Mouse (Mus musculus): ENCODE data around the gene Dmac1. TPM values are rescaled to one million over a fixed set of nuclear protein-coding genes. Genes with fewer than 3 reads are reported as not detected.
"Not testable (repeated sequence)": the region's sequence is repeated elsewhere in the genome, so short reads cannot be mapped to it uniquely, and the experiment has no call there.

The Dmac1 gene
- polyA plus RNA-seq, 1 experiment from 2014 or later, result 90.7 TPM

DNA sequence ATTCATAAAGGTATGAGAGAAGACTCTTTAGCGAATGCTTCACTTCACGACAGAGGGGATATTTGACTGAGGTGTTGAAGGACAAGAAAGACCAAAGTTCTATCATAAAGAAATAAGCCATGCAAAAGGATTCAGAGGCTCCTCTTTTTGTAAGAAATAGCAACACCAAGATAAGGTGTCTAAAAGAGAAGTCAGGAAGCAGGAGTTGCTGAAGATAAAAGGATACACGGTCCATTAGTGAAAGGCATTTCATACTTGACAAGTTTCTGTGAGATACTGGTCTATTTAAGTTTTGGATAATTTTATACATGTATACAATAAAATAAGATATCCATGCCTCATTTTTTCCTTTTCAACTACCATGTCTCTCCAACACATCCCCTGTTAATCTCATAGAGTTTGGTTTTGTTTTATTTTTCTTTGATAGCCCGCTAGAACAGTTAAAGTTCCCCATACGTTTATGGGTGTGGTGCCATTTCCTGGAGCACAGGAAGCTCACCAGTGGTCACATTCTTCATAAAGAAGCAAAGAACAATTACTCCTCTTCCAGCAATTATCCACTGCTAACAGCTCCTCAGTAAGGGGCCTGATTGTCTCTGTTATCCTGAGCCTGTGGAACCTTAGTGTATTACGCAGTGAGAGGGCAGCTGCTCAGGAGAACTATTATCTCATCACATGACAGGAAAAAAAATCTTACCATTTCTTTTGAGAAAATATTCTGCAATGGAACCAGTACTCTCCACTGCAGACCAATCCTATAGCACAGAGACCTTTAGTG is 11.1 kb downstream of the Dmac1 start:
- H3K4me1 ChIP-seq, result no peaks in the 10 kb centered on the region
- H3K9me3 ChIP-seq, result no peaks in the 10 kb centered on the region
- no peak overlapping the region for H3K9ac ChIP-seq
- H3K4me3 ChIP-seq, result no peak overlapping the region
- H3K27ac ChIP-seq (replicated peaks), result 0 out of 2 replicates have a peak overlapping the region, but pooled peaks have one; percentile 12
- H3K27me3 ChIP-seq (replicated peaks), result no peaks in the 10 kb centered on the region
- H3K4me2 ChIP-seq, result no peak overlapping the region
- WGBS, result 50% methylated on average over 6 of the region's 6 CpGs
- H3K36me3 ChIP-seq, result peaks cover under 1% of the 10 kb centered on the region; the same call in 1 of the 2 replicates
- no peak for ATAC-seq (ENCODE audit: extremely low read depth, insufficient number of reproducible peaks, low FRiP score, low TSS enrichment)

DNA sequence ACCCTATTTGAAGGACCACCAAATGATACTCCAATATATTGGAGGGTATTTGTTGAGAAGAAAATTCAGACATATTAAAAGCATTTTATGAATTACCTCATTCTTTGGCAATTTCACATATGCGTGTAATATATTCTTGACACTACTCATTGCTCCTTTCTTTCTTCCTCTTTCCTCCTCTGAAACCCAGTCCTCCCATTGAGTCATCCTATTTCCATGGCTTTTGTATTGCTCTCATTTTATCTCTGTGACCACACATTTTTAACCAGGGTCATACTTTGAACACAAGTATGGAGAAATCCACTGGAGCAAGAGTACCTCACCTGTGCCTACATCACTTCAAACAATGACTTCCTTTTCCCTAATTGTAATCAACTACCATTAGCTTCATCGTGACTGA is 13.9 kb downstream of the Dmac1 start:
- no peaks in the 10 kb centered on the region for H3K9me3 ChIP-seq
- no peak overlapping the region for H3K27ac ChIP-seq (replicated peaks)
- H3K4me1 ChIP-seq, result no peaks in the 10 kb centered on the region
- H3K4me2 ChIP-seq, result no peak overlapping the region
- no peak overlapping the region for H3K9ac ChIP-seq
- no peak for ATAC-seq (ENCODE audit: extremely low read depth, insufficient number of reproducible peaks, low FRiP score, low TSS enrichment)
- no peak overlapping the region for H3K4me3 ChIP-seq
- no peaks in the 10 kb centered on the region for H3K36me3 ChIP-seq
- WGBS, result 77% methylated on average over 2 of the region's 2 CpGs
- no peaks in the 10 kb centered on the region for H3K27me3 ChIP-seq (replicated peaks)

DNA sequence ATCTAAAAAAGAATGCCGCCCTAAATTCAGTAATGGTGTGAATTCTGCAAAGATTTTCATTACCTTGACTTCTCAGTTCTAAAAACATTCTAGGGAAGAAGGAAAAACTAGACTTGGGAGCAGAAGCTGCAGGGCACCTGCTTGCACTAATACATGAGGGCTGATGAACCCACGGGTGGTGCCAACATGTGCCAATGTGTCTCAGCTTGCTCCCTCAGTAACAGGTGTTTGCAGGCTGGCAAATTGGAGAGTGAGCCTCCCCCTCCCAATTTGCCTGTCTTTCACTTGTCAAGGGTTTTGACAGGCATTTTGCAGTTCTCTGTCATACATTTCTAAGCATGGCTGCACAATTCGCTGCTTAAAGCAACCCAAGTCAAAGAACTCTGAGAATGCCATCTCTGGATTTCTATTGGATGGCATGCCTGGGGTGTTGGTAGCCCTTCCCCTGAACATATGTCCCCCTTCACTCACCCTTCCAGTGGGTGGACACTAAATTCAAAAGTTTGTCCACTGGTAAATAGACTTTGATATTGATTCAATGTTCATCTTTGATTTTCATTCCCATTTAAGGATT is 14.5 kb downstream of the Dmac1 start:
- H3K4me3 ChIP-seq, result no peak overlapping the region
- 75% methylated on average over 3 of the region's 3 CpGs for WGBS
- H3K36me3 ChIP-seq, result no peaks in the 10 kb centered on the region
- no peak overlapping the region for H3K9ac ChIP-seq
- H3K27me3 ChIP-seq (replicated peaks), result no peaks in the 10 kb centered on the region
- ATAC-seq (ENCODE audit: extremely low read depth, insufficient number of reproducible peaks, low FRiP score, low TSS enrichment), result no peak
- no peaks in the 10 kb centered on the region for H3K9me3 ChIP-seq
- H3K4me1 ChIP-seq, result no peaks in the 10 kb centered on the region
- H3K27ac ChIP-seq (replicated peaks), result no peak overlapping the region
- H3K4me2 ChIP-seq, result no peak overlapping the region

DNA sequence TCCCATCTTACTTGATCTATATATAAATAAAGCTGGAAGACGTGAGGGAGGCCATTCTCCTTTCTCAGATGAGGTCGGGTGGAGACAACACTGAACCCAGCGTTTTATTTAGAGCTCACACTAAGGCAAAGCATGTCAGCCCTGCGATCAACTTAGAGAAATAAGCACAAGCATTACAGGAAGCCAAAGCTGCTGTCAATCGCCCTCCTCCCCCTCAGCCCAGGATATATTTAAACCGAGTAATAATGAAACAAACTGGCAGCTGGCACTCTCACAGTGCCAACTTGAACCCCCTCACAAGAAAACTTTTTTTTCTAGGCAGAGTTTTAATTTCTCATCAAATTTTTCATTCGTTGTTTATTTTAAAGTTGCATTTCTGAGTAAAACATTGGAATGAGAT is 15.7 kb downstream of the Dmac1 start:
- Histone ChIP-seq H3K4me1 (no peaks in the 10 kb centered on the region), H3K4me3 (no peak overlapping the region), H3K9ac (no peak overlapping the region), H3K27ac (replicated peaks) (no peak overlapping the region), H3K36me3 (no peaks in the 10 kb centered on the region), H3K9me3 (no peaks in the 10 kb centered on the region), H3K27me3 (replicated peaks) (no peaks in the 10 kb centered on the region), H3K4me2 (no peak overlapping the region)
- WGBS, result 40% methylated on average over 7 of the region's 7 CpGs
- no peak for ATAC-seq (ENCODE audit: extremely low read depth, insufficient number of reproducible peaks, low FRiP score, low TSS enrichment)

DNA sequence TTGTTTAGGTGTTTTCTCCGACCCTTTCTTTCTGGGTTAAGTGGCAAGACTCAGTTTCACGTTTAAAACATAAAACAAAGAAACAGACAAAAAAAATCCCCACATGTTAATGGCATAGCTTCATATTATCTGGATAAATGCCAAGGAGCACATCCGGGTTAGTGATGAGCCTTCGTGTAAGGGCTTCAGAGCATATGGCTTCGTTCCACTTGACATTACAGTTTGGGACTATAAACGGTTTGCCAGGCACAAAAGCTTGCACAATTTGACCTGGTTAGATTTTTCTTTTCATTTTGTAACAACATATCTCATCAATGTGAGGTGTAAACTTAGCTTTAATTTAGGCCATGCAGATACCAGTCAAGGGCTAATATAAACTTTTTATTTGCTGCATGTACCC is 17.9 kb downstream of the Dmac1 start:
- no peaks in the 10 kb centered on the region for H3K36me3 ChIP-seq
- H3K27ac ChIP-seq (replicated peaks), result no peak overlapping the region
- no peak overlapping the region for H3K9ac ChIP-seq
- H3K9me3 ChIP-seq, result no peaks in the 10 kb centered on the region
- no peak overlapping the region for H3K4me2 ChIP-seq
- ATAC-seq (ENCODE audit: extremely low read depth, insufficient number of reproducible peaks, low FRiP score, low TSS enrichment), result no peak
- H3K4me3 ChIP-seq, result no peak overlapping the region
- no peaks in the 10 kb centered on the region for H3K4me1 ChIP-seq
- WGBS, result 62% methylated on average over 6 of the region's 6 CpGs
- H3K27me3 ChIP-seq (replicated peaks), result no peaks in the 10 kb centered on the region

DNA sequence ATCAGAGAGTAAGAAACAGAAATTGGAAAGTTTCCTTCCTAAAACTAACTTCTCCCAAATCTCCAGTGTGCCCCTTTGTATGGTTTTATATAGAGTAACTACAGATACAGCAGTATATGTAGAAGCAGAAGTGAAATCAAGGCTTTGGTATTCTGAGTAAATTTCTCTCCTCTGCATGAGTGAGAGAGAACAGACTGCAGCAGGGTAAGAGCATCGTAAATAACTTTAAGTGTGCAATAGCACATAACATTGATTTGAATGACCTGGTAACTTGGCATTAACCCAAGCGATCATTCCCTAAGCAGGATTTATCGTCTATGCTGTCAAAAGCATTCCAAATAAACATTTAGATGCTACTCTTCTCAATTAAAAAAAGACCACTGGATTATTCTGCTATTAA is 18.7 kb downstream of the Dmac1 start:
- no peak for ATAC-seq (ENCODE audit: extremely low read depth, insufficient number of reproducible peaks, low FRiP score, low TSS enrichment)

DNA sequence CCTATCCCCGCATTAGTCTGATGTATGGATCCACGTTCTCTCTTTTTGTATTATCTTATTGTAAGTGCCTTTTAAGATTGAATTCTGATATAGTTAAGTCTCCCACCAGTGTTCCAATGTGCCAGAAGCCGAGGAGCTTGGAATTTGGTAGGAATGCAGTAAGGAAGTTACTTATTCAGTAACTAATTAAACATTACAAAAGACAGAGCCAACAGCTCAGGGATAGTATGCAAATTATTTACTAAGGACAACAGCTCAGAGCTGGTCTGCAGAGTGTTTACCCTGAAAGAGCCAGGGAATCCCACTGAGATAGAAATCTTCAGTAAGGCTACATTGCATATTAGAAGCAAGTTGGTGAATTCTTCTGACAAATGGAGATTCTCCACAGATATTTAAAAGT is 43.5 kb downstream of the Dmac1 start:
- H3K27me3 ChIP-seq (replicated peaks); H3K9ac ChIP-seq; H3K36me3 ChIP-seq; H3K27ac ChIP-seq (replicated peaks); ATAC-seq (ENCODE audit: extremely low read depth, insufficient number of reproducible peaks, low FRiP score, low TSS enrichment); H3K9me3 ChIP-seq; H3K4me1 ChIP-seq; H3K4me3 ChIP-seq; H3K4me2 ChIP-seq: not testable (repeated sequence)
- 44% methylated on average over 3 of the region's 3 CpGs for WGBS

More for the DNA sequence above, 18.7 kb downstream of the Dmac1 start:
- Histone ChIP-seq H3K9me3 (no peaks in the 10 kb centered on the region), H3K9ac (no peak overlapping the region), H3K4me2 (no peak overlapping the region), H3K27ac (replicated peaks) (no peak overlapping the region), H3K27me3 (replicated peaks) (no peaks in the 10 kb centered on the region), H3K4me3 (no peak overlapping the region), H3K36me3 (no peaks in the 10 kb centered on the region), H3K4me1 (no peaks in the 10 kb centered on the region)
- WGBS, result 70% methylated on average over 3 of the region's 3 CpGs

Data from heart, embryonic 13.5 days (tissue).